Mouse (Mus musculus) kidney, postnatal 0 days (tissue): Measurements from ENCODE around the gene Odf3l2. TPM values are rescaled to one million over a fixed set of nuclear protein-coding genes. Genes with fewer than 3 reads are reported as not detected.
A peak's percentile ranks its signal among the peaks of the same experiment; 100 is the strongest.

Source experiments
- ATAC-seq: fragments of 200-750 bp; cut with Nextera tagmentation; replicated peaks from 2 replicates; pipeline ENCODE4 v1.8.0; 2017; ENCODE audit warnings: low read depth, moderate number of reproducible peaks, moderate TSS enrichment, moderate library complexity; ENCODE audit not compliant: low FRiP score
- DNase-seq: peaks from one replicate; pipeline ENCODE4 v3.0.0-alpha.2; 2016; ENCODE audit warnings: low spot score
- H3K27ac ChIP-seq: fragments of 300-500 bp; sonication (generic); 2 replicates; pipeline ENCODE4 v1.5.1; 2014; ENCODE audit warnings: mild to moderate bottlenecking
- H3K27me3 ChIP-seq: fragments of 300-500 bp; sonication (generic); 2 replicates; pipeline ENCODE4 v1.6.1; 2014; ENCODE audit warnings: low read length, mixed read lengths; ENCODE audit not compliant: insufficient read depth
- H3K36me3 ChIP-seq: fragments of 300-500 bp; sonication (generic); 2 replicates; pipeline ENCODE4 v1.6.1; 2014; ENCODE audit warnings: low read length, mixed read lengths; ENCODE audit not compliant: insufficient read depth
- H3K4me1 ChIP-seq: fragments of 300-500 bp; sonication (generic); replicated peaks from 2 replicates; pipeline ENCODE4 v1.6.1; 2014; ENCODE audit warnings: antibody characterized with exemption, low read length, mixed read lengths; ENCODE audit not compliant: insufficient read depth
- H3K4me2 ChIP-seq: fragments of 300-500 bp; sonication (generic); 2 replicates; pipeline ENCODE4 v1.6.1; 2014; ENCODE audit warnings: mild to moderate bottlenecking, low read length, moderate library complexity, mixed read lengths
- H3K4me3 ChIP-seq: fragments of 300-500 bp; sonication (generic); replicated peaks from 2 replicates; pipeline ENCODE4 v1.5.1; 2014; ENCODE audit warnings: low read depth, low read length
- H3K9ac ChIP-seq: fragments of 300-500 bp; sonication (generic); 2 replicates; pipeline ENCODE4 v1.6.1; 2014; ENCODE audit warnings: low read depth, low read length
- H3K9me3 ChIP-seq: fragments of 300-500 bp; sonication (generic); replicated peaks from 2 replicates; pipeline ENCODE4 v1.6.1; 2016; ENCODE audit warnings: low read length, inconsistent platforms, mixed read lengths
- CTCF ChIP-seq: IDR thresholded peaks from 2 replicates; pipeline ENCODE4 v1.5.1; 2016; ENCODE audit warnings: antibody characterized with exemption, low read depth, mild to moderate bottlenecking, moderate library complexity
- WGBS: fragments of 180-500 bp; shearing (Covaris S2); extraction: QIAGEN DNeasy Blood & Tissue Kit; methylation state at CpG from one replicate; pipeline ENCODE4 v1.1.7; 2014; 5-methylcytosine and 5-hydroxymethylcytosine counted together
- polyA plus RNA-seq: library from polyadenylated mRNA; unstranded; fragments of >200 nt; fragmentation: Nextera tagmentation; extraction: Ambion mirVana; gene quantifications from 2 replicates; pipeline ENCODE4 v1.2.1, GENCODE M21; 2015

The Odf3l2 gene
- polyA plus RNA-seq, 1 experiment from 2014 or later = not detected

- no peaks in the 10 kb centered on the region; the same call in 1 of the 2 replicates for H3K4me1 ChIP-seq
- no peaks in the 10 kb centered on the region for H3K9me3 ChIP-seq
- ATAC-seq = no peak
- no peaks in the 10 kb centered on the region for H3K27me3 ChIP-seq
- TF ChIP-seq CTCF = no peak
- WGBS = 93% methylated on average over 6 of the region's 6 CpGs
- no peak overlapping the region for H3K9ac ChIP-seq
- no peak overlapping the region for H3K27ac ChIP-seq
- no peak for DNase-seq
- no peak overlapping the region for H3K4me2 ChIP-seq
- H3K4me3 ChIP-seq = no peak overlapping the region
- peaks cover 47% of the 10 kb centered on the region for H3K36me3 ChIP-seq
Measured at GRCm38 (mm10) chr10:79687513-79687912, 42.0 kb upstream of the Odf3l2 start.

DNA sequence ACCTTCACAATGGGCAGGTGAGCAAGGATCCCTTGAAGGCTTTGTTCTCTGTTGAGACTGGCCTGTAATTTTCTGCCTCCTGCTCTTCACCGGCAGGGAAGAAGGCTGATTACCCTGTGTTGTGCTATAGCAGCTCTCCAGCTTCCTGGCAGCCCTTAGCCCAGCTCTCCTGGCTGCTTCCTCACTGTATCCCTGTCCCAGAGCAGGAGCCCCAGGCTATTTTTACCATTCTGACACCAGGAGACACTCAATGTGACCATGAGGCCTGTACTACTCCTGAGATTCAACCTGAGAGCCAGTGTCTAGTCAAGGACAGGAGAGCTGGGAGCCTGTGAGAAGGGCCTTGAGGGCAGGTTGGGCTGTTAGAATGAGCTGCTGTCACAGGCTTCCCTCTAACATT, 41.2 kb upstream of the Odf3l2 start:
- 94% methylated on average over 1 of the region's 1 CpGs for WGBS
- H3K36me3 ChIP-seq = peaks cover 47% of the 10 kb centered on the region

DNA sequence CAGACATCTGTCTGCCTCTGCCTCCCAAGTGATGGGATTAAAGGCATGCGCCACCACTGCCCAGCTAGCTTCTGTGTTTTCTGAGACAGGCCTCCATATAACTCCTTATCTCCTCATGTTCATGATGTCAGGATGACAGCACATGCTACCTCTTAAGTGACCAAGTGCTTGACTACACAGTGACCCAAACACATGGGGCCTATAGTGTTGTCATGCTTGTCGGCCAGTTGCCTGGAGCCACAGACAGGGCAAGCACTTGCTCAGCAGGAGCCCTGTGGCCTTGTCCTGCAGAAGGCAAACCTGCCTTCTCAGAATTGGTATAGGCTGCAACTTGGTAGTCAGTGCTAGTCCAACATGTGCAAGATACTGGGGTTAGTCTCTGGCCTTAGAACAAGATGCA, 40.7 kb upstream of the Odf3l2 start:
- 91% methylated on average over 2 of the region's 2 CpGs for WGBS
- Histone ChIP-seq H3K9me3 (no peaks in the 10 kb centered on the region), H3K4me2 (no peak overlapping the region), H3K4me3 (no peak overlapping the region), H3K36me3 (peaks cover 47% of the 10 kb centered on the region), H3K27ac (no peak overlapping the region), H3K27me3 (no peaks in the 10 kb centered on the region), H3K4me1 (peaks cover 1% of the 10 kb centered on the region; the same call in 1 of the 2 replicates), H3K9ac (no peak overlapping the region)
- ATAC-seq (no peak), DNase-seq (no peak)
- TF ChIP-seq CTCF = no peak

More for the DNA sequence above, 41.2 kb upstream of the Odf3l2 start:
- Histone ChIP-seq H3K4me1 (no peaks in the 10 kb centered on the region; the same call in 1 of the 2 replicates), H3K27ac (no peak overlapping the region), H3K4me2 (no peak overlapping the region), H3K4me3 (no peak overlapping the region), H3K27me3 (no peaks in the 10 kb centered on the region), H3K9ac (no peak overlapping the region), H3K9me3 (no peaks in the 10 kb centered on the region)
- ATAC-seq (no peak), DNase-seq (no peak)
- no peak for TF ChIP-seq CTCF

- ATAC-seq = no peak
- H3K36me3 ChIP-seq = peaks cover 47% of the 10 kb centered on the region
- H3K9ac ChIP-seq = peak overlapping the region; percentile 87; the same call in 1 of the 2 replicates
- no peak overlapping the region for H3K27ac ChIP-seq
- TF ChIP-seq CTCF = no peak
- H3K4me2 ChIP-seq = no peak overlapping the region
- no peaks in the 10 kb centered on the region for H3K9me3 ChIP-seq
- DNase-seq = no peak
- H3K27me3 ChIP-seq = no peaks in the 10 kb centered on the region
- H3K4me1 ChIP-seq = peaks cover 5% of the 10 kb centered on the region; the same call in 1 of the 2 replicates
- 92% methylated on average over 25 of the region's 25 CpGs for WGBS
- no peak overlapping the region for H3K4me3 ChIP-seq
Measured at GRCm38 (mm10) chr10:79684770-79685600, 39.4 kb upstream of the Odf3l2 start.

- no peaks in the 10 kb centered on the region for H3K9me3 ChIP-seq
- WGBS = 83% methylated on average over 6 of the region's 6 CpGs
- H3K27me3 ChIP-seq = no peaks in the 10 kb centered on the region
- ATAC-seq = no peak
- H3K4me3 ChIP-seq = peak overlapping the region; percentile 80
- peaks cover 5% of the 10 kb centered on the region; the same call in 1 of the 2 replicates for H3K4me1 ChIP-seq
- DNase-seq = no peak
- no peak for TF ChIP-seq CTCF
- peak overlapping the region; percentile 87 for H3K9ac ChIP-seq
- H3K36me3 ChIP-seq = peaks cover 42% of the 10 kb centered on the region
- no peak overlapping the region for H3K27ac ChIP-seq
- peak overlapping the region; percentile 78 for H3K4me2 ChIP-seq
Measured at GRCm38 (mm10) chr10:79683726-79684640, 38.4 kb upstream of the Odf3l2 start.

DNA sequence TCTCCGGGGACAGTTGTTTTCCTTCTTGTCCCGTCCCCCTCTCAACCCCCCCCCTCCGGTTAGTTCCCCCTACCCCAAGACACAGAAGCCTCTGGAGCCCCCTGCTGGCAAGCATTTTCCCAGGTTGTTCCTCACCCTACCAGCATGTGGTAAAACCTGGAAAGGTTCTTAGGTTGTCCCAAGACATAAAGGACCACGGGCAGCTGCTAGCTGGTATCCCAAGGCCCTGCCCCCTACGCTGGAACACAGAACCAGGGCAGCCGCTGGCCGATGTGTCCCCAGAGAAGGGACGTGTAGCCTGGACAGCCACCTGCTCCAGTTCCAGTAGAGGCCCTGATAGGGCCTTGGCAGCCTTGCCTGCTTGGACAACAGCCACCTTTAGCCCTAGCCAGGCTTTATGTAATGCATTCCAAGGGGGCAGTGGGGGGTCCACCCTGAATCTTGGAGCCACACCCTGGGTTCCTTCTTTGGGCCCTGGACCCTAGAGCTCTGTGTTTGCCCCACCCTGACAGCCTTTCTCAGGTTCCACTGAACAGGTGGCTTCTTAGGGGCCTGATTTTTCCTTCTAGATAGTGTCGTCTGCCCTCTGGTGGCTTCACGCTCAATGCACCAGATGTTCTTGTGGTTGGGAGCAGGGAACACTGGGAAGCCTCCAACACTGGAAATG, 37.5 kb upstream of the Odf3l2 start:
- H3K4me1 ChIP-seq = peaks cover 5% of the 10 kb centered on the region; the same call in 1 of the 2 replicates
- peak overlapping the region; percentile 92 for H3K27ac ChIP-seq
- H3K9me3 ChIP-seq = no peaks in the 10 kb centered on the region
- no peaks in the 10 kb centered on the region for H3K27me3 ChIP-seq
- peak overlapping the region; percentile 87 for H3K9ac ChIP-seq
- peak; percentile 63 for TF ChIP-seq CTCF
- peak overlapping the region; percentile 80 for H3K4me3 ChIP-seq
- DNase-seq (peak; percentile 82), ATAC-seq (peak; percentile 8)
- 2% methylated on average over 10 of the region's 10 CpGs for WGBS
- H3K36me3 ChIP-seq = peaks cover 34% of the 10 kb centered on the region
- peak overlapping the region; percentile 78 for H3K4me2 ChIP-seq
